Mouse (Mus musculus) cerebellum, adult 2 months (tissue): ENCODE results near the gene Mvb12a. TPM values are rescaled to one million over a fixed set of nuclear protein-coding genes. Genes with fewer than 3 reads are reported as not detected.

Source experiments
- DNase-seq, 2 experiments: peaks; one replicate each; pipeline ENCODE4 v3.0.0; 2021
- H3K27ac ChIP-seq: fragments of 200-500 bp; 2 replicates; pipeline ENCODE4 v1.5.1; 2012; ENCODE audit warnings: low read length, control low read depth, inconsistent platforms; ENCODE audit not compliant: insufficient read depth
- H3K27me3 ChIP-seq: fragments of 200-500 bp; 2 replicates; pipeline ENCODE4 v1.6.1; 2012; ENCODE audit warnings: inconsistent platforms, mild to moderate bottlenecking, low read length, moderate library complexity; ENCODE audit not compliant: control insufficient read depth, insufficient read depth
- H3K4me1 ChIP-seq: fragments of 200-500 bp; 2 replicates; pipeline ENCODE4 v1.6.1; 2011; ENCODE audit warnings: low read length; ENCODE audit not compliant: control insufficient read depth, insufficient read depth
- H3K4me3 ChIP-seq: fragments of 200-500 bp; replicated peaks from 2 replicates; pipeline ENCODE3; 2011; ENCODE audit warnings: mild to moderate bottlenecking, low read depth, low read length, control low read depth; ENCODE audit not compliant: insufficient read depth
- CTCF ChIP-seq: fragments of 200-500 bp; IDR thresholded peaks from 2 replicates; pipeline ENCODE4 v1.5.1; 2011; ENCODE audit warnings: low read depth, mild to moderate bottlenecking, control low read depth, low read length, moderate library complexity, borderline replicate concordance; ENCODE audit not compliant: insufficient read depth
- POLR2A ChIP-seq: fragments of 200-500 bp; IDR thresholded peaks from 2 replicates; pipeline ENCODE4 v1.6.1; 2011; ENCODE audit warnings: low read length, control low read depth, borderline replicate concordance; ENCODE audit not compliant: insufficient read depth
- WGBS: fragments of 180-500 bp; shearing (Covaris S2); methylation state at CpG from one replicate; pipeline ENCODE4 v1.1.7; 2018; 5-methylcytosine and 5-hydroxymethylcytosine counted together
- polyA plus RNA-seq: library from polyadenylated mRNA; depleted of rRNA; stranded (reverse); fragments of >200 nt; gene quantifications from 2 replicates; pipeline ENCODE4 v1.2.3, GENCODE M21; 2012

Mvb12a gene
- polyA plus RNA-seq, 1 experiment: 118 TPM

DNA sequence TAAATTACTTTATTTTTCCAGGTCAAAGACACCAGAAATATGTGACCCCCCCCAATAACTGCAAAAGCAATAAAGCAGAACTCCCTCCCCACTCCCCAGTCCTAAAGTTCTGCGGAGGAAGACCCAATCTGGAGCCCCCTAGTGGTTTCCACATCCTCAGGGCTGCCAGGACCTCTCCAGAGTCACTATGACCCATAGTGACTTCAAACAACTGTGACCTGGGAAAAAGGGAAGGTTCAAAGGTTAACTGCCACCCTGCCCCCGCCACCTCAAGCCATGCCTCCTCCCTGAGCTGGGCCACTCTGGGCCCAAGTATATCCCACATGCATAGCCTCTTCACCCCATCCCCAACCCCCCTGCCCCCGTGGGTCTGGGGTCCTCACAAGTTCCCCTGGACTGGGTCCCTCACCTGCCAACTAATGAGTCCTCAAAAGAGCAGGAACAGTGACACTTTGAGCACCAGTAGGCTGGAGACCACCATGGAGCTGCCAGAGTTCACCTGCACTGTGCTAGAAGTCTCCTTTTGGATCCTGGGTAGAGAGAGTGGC lies 8.4 kb upstream of the Mvb12a start:
- Histone ChIP-seq H3K27me3 (no peaks in the 10 kb centered on the region; the same call in 1 of the 2 replicates), H3K4me1 (no peaks in the 10 kb centered on the region), H3K4me3 (no peak overlapping the region), H3K27ac (no peak overlapping the region)
- no peak for DNase-seq
- 33% methylated on average over 3 of the region's 3 CpGs for WGBS
- TF ChIP-seq POLR2A: no peak
- TF ChIP-seq CTCF: no peak

DNA sequence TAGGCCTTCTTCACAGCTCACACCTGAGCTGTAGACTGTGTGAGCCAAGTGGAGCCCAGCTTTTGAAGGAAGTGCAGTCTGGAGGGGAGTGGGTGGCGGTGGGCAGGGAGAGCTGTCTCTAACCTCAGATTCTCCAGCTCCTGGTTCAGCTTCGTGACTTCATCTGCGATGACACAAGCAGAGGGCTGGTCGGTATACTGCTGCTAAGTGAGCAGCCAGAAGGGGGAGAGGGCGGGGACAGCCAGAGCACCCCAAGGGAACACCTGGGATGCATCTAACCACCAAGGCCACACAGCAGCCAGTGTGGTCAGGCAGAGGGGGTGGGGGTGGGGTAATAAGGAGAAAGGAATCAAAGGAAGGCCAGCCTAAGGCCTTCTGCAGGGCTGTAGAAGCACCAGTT lies 7.1 kb upstream of the Mvb12a start:
- WGBS: 79% methylated on average over 5 of the region's 5 CpGs
- DNase-seq: no peak
- no peaks in the 10 kb centered on the region; the same call in 1 of the 2 replicates for H3K27me3 ChIP-seq
- H3K4me3 ChIP-seq: no peak overlapping the region
- TF ChIP-seq POLR2A (no peak), CTCF (no peak)
- no peaks in the 10 kb centered on the region for H3K4me1 ChIP-seq
- no peak overlapping the region for H3K27ac ChIP-seq

GRCm38 (mm10) chr8:71537028-71537867 lies 5.5 kb upstream of the Mvb12a start, which contains the start of gene Bst2:
Bst2 (minus strand) TSS chr8:71537456.
- H3K4me3 ChIP-seq: no peak within 1 kb of the TSS
- no peak within 1 kb of the TSS for H3K27ac ChIP-seq
- no peak for DNase-seq
- H3K27me3 ChIP-seq: no peaks in the 10 kb centered on the region; the same call in 1 of the 2 replicates
- no peaks in the 10 kb centered on the region for H3K4me1 ChIP-seq
- TF ChIP-seq POLR2A (no peak), CTCF (no peak)
- 8% methylated on average over 37 of the region's 37 CpGs for WGBS

GRCm38 (mm10) chr8:71543755-71544154 lies 1.0 kb downstream of the Mvb12a start:
- DNase-seq: no peak
- H3K4me1 ChIP-seq: 0 out of 2 replicates have a peak, but pooled peaks cover 3% of the 10 kb centered on the region
- H3K27ac ChIP-seq: no peak overlapping the region
- TF ChIP-seq POLR2A (no peak), CTCF (no peak)
- no peaks in the 10 kb centered on the region for H3K27me3 ChIP-seq
- 77% methylated on average over 9 of the region's 9 CpGs for WGBS
- H3K4me3 ChIP-seq: no peak overlapping the region

DNA sequence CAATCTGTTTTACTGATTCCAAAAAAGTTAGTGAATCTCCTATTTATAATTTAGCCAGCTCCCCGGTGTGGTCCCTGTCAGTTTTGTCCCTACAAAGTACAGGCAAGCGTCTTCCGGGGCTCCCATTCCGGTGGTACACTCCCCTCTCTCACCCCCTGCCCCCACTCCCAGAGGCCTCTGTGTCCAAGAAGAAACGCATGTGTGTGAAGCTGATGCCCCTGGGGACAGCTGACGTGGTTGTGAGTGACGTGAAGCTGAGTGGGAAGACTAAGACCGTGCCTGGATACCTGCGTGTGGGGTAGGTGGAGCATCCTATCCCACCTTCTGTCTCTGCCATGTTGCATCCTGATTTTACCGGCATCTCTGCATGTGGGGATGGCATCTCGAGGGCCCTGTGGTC lies 2.3 kb downstream of the Mvb12a start:
- Histone ChIP-seq H3K27me3 (no peaks in the 10 kb centered on the region), H3K27ac (no peak overlapping the region), H3K4me1 (0 out of 2 replicates have a peak, but pooled peaks cover 3% of the 10 kb centered on the region), H3K4me3 (no peak overlapping the region)
- TF ChIP-seq CTCF: no peak
- TF ChIP-seq POLR2A: no peak
- DNase-seq: no peak
- WGBS: 87% methylated on average over 11 of the region's 11 CpGs

DNA sequence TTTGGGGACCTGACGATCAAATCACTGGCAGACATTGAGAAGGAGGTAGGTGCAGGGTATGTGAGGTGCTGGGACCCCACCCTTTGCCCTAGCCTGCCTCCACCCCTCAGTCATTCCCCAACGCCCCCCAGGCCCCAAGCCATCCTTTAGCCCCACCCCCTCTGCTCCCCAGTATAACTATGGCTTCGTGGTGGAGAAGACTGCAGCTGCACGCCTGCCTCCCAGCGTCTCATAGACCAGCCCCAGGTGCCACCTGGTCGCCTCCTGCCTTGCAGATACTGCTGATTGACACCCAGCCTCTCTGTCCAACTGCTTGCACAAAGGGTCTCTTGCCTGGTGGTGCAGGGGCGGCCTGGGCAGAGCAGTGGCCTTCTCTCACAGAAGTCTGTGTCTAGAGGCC lies 4.9 kb downstream of the Mvb12a start:
- no peak for TF ChIP-seq CTCF
- TF ChIP-seq POLR2A: no peak
- no peaks in the 10 kb centered on the region for H3K27me3 ChIP-seq
- H3K27ac ChIP-seq: no peak overlapping the region
- no peak for DNase-seq
- H3K4me3 ChIP-seq: no peak overlapping the region
- 88% methylated on average over 7 of the region's 7 CpGs for WGBS
- 0 out of 2 replicates have a peak, but pooled peaks cover 3% of the 10 kb centered on the region for H3K4me1 ChIP-seq

DNA sequence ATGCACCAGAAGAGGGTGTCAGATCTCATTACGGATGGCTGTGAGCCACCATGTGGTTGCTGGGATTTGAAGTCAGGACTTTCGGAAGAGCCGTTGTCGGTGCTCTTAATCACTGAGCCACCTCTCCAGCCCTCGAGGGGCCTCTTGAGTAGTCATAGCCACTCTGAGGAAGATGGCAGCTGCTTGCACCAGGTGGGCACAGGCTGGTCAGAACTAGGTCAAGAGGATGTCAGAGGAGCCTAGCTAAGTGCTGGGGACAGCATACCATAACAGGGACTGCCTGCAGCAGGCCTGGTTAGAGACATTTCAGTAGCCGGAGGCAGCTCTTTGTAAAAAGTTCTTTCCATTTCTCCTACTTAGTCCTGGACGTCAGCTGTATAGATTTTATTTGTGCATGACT lies 8.0 kb downstream of the Mvb12a start:
- TF ChIP-seq CTCF (no peak), POLR2A (no peak)
- 61% methylated on average over 7 of the region's 7 CpGs for WGBS
- no peaks in the 10 kb centered on the region for H3K4me1 ChIP-seq

GRCm38 (mm10) chr8:71552770-71553169 lies 10.0 kb downstream of the Mvb12a start:
- WGBS: 67% methylated on average over 6 of the region's 6 CpGs
- Histone ChIP-seq H3K4me3 (no peak overlapping the region), H3K27ac (no peak overlapping the region), H3K4me1 (no peaks in the 10 kb centered on the region), H3K27me3 (no peaks in the 10 kb centered on the region)
- TF ChIP-seq CTCF: no peak
- no peak for TF ChIP-seq POLR2A
- DNase-seq: no peak

More for the DNA sequence above, 8.0 kb downstream of the Mvb12a start:
- Histone ChIP-seq H3K27ac (no peak overlapping the region), H3K4me3 (no peak overlapping the region), H3K27me3 (no peaks in the 10 kb centered on the region)
- no peak for DNase-seq
